Mouse (Mus musculus): ENCODE results near the gene AU021092.
"Not testable (repeated sequence)": the region's sequence is repeated elsewhere in the genome, so short reads cannot be mapped to it uniquely, and the experiment has no call there.

AU021092 gene

DNA sequence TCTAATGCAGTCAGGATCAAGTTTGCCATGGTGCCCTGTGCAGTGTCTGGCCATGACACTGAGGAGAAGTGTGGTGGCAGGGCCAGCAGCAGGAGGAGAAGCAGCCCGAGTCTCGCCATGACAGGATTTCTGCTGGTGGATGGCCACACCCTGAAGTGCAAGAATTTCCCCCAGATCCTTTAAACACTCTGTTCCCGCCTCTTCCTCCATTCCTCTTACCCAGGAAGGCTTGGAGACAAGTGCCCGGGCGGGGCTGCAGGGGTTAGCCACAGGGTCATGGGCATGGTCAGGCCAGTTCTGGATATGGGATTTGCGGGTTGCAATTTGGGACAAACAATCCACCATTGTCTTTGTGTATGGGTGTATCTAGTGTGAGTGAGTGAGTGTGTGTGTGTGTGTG is at the start of gene AU021092:
AU021092 (minus strand) TSS at position 160 of the 400 bp plus-strand sequence.
- no peak for DNase-seq (ENCODE audit: extremely low spot score, low spot score)

DNA sequence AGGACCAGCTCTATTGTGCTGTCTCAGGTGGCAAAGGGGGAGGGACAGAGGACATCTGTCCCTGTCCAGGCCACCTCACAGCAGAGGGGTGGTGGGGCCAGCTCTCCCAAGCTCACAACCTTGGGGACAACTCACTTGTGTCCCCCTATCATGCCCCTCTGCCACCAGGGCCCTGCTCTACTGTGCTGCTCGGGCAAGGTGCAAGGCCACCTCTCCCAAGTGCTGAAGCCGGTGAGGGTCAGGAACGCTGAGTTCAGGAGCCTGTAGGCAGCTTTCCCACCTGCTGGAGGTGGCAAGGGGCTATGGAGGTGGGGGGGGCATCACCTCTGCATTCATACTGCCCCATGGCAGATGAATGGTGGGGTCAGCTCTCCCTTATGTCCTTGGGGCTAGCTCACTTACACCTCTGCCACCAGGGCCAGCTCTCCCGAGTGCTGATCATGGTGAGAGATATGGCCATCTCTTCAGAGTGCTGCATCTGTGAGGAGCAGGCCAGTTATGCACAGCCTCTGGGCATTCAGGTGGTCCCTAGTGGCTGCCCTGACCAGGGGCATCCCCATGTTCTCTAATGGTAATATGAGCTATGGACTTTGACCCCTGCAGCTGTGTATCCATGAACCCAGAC is 49.4 kb upstream of the AU021092 start:
- DNase-seq (ENCODE audit: extremely low spot score, low spot score), result no peak

GRCm38 (mm10) chr16:5263926-5264325 is 41.8 kb upstream of the AU021092 start:
- DNase-seq (ENCODE audit: extremely low spot score, low spot score), result no peak

- no peak for DNase-seq (ENCODE audit: extremely low spot score, low spot score)
Observed at GRCm38 (mm10) chr16:5263156-5263555, 41.1 kb upstream of the AU021092 start.

DNA sequence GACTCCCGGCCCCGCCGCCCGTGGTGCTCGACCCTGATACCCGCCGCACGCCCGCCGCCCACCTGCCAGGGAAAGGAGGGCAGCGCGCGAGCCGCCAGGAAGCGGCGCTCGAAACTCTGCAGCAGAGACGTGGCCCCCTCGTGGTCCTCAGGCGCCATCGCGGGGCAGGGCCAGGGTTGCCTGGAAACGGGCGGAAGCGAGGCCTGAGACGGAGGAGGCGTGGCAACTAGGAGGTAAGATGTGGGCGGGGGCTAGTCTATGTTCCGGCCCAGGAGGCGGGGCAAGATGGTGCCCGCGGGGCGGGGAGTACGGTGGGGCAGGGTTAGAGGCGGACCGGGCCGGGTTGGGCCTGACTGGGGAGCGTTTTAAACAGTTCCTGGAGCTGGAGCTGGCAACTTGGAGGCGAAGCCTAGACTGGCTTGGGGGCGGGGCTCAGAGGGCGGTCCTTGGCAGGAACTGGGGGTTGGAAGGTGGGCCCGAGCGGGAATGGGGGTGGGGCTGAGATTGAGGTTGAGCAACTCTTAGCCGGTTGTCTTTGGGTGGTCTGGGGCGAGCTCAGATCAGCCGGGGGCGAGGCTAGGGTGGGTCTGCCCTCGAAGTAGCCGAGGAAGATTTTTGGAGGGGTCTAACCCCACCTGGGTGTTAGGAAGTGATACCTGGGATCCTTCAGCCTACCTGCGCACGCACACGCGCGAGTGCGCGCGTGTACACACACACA is 33.8 kb upstream of the AU021092 start, which contains the start of gene Eef2kmt:
Eef2kmt (minus strand) TSS at position 205 of the 718 bp plus-strand sequence.
- DNase-seq (ENCODE audit: extremely low spot score, low spot score), result peak; percentile 99

GRCm38 (mm10) chr16:5255081-5255740 is 33.1 kb upstream of the AU021092 start:
- DNase-seq (ENCODE audit: extremely low spot score, low spot score), result peak; percentile 20

- DNase-seq (ENCODE audit: extremely low spot score, low spot score), result peak; percentile 80
Observed at GRCm38 (mm10) chr16:5254346-5255025, 32.4 kb upstream of the AU021092 start.

GRCm38 (mm10) chr16:5252260-5252659 is 30.2 kb upstream of the AU021092 start:
- no peak for DNase-seq (ENCODE audit: extremely low spot score, low spot score)

DNA sequence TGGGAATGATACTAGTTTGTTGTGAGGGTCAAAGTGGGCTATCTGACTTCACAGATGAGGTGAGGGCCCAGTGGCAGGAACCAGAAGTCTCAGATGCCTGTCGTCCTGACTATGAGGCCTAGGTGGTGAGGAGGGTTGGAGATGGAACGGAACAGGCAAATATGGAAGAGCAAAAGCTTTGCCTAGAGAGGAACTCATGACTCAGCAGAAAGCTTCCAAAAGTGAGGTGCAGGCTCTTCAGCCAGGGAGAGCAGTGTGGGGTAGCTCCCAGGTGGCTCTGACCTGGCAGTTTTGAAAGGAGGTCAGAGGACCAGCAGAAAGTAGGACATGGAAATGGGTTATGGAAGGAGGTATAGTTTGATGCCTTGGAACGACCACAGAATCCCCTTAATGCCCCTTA is 28.8 kb upstream of the AU021092 start:
- no peak for DNase-seq (ENCODE audit: extremely low spot score, low spot score)

DNA sequence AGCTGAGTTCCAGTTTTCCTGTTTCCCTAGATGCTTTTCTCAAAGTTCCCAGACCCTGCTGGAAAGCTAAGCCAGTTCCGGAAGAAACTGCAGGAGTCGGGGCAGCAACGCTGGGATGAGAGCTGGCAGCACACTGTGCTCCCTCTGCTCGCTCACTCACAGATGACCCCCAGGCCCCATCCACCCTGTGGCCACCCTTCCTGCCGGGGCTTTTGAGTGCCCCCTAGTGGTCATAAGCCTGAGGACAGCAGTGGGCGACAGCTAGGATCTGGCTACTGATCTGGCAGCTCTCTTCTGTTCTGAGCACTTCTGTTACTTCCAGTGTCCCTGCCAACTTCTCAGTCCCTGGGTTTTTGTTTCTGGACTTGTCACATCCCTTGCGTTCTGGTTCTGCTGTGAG is 22.3 kb upstream of the AU021092 start:
- DNase-seq (ENCODE audit: extremely low spot score, low spot score), result peak; percentile 54

GRCm38 (mm10) chr16:5242882-5243281 is 20.8 kb upstream of the AU021092 start:
- no peak for DNase-seq (ENCODE audit: extremely low spot score, low spot score)

- DNase-seq (ENCODE audit: extremely low spot score, low spot score), result no peak
Observed at GRCm38 (mm10) chr16:5242355-5242754, 20.3 kb upstream of the AU021092 start.

GRCm38 (mm10) chr16:5233418-5234313 is 11.6 kb upstream of the AU021092 start, which contains the start of gene Alg1:
Gene Alg1, plus strand, starts transcription at chr16:5233621.
- DNase-seq (ENCODE audit: extremely low spot score, low spot score), result peak; percentile 92

- no peak for DNase-seq (ENCODE audit: extremely low spot score, low spot score)
Observed at GRCm38 (mm10) chr16:5232982-5233381, 10.9 kb upstream of the AU021092 start.

DNA sequence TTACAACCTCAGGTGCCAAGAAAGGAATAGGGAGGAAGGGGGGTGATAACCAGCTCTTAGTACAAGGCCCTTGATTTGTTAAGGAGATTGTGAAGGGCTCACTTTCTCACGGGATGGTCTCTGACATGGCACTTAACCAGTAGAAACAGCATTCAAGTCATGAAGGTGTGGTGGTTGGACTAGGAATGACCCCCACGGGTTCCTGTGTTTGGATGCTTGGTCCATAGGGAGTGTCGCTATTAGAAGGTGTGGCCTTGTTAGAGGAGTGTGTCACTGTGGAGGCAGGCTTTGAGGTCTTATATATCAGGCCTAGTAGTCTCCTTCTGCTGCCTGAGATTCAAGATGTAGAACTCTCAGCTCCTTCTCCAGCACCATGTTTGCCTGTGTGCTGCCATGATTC is 6.0 kb upstream of the AU021092 start:
- not testable (repeated sequence) for DNase-seq (ENCODE audit: extremely low spot score, low spot score)

DNA sequence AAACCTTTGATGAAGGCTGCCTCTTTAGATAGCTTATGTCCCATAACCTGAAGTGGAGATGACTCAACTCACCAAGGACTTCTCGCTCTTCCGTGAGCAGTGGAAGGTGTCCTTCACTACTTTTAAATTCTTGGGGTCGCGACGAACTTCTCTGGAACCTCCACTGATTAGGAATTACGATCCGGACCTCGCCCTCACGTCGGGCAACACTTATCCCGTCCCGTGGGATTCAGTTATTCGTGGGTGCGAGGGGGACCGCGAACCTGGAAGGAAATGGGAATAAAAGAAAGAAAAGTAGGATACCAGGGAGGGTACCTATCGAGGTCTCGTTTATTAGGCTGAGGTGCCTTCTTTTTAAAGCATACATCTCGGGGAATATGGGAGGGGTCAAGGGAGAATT is 5.4 kb upstream of the AU021092 start:
- not testable (repeated sequence) for DNase-seq (ENCODE audit: extremely low spot score, low spot score)

GRCm38 (mm10) chr16:5226534-5226933 is 4.4 kb upstream of the AU021092 start:
- DNase-seq (ENCODE audit: extremely low spot score, low spot score), result not testable (repeated sequence)

GRCm38 (mm10) chr16:5221403-5221802 is 696 bp downstream of the AU021092 start:
- DNase-seq (ENCODE audit: extremely low spot score, low spot score), result no peak

- DNase-seq (ENCODE audit: extremely low spot score, low spot score), result no peak
Observed at GRCm38 (mm10) chr16:5217341-5218133, 4.6 kb downstream of the AU021092 start.

DNA sequence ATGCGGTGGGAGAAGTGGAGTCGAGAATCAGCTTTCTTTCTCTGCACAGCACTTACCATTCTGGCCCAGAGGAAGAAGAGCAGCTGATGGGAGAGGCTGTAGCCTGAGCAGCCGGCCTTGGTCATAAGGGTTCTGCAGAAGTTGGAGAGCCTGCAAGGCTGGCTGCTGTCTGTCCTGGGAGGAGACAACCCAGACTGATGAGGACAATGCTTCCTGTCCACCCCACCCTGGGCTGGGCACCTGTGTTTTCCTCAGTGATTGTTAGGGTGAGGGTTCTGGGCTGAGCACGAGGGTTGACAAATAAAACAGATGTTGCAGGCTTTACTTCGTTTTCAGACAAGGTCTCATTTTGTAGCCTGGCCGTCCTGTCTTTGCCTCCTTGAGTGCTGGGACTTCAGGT is 5.4 kb downstream of the AU021092 start:
- no peak for DNase-seq (ENCODE audit: extremely low spot score, low spot score)
